Mouse (Mus musculus): ENCODE measurements around the gene Gar1. TPM values are rescaled to one million over a fixed set of nuclear protein-coding genes. Genes with fewer than 3 reads are reported as not detected.

Gar1 gene
- total RNA-seq (2021), result 10 to 100 TPM; 11.2 to 18.3 TPM
- long read RNA-seq, experiment 1, transcript Gar1-201 (7 exons, 1,271 nt), result major isoform, 5 of 11 reads
- long read RNA-seq, experiment 1, partial matches to known transcripts, result 1 of 11 reads
- long read RNA-seq, experiment 1, other reads (novel, unspliced or antisense), result 5 of 11 reads
- long read RNA-seq, experiment 2, transcript Gar1-201 (7 exons, 1,271 nt), result major isoform, 6 of 10 reads
- long read RNA-seq, experiment 2, partial matches to known transcripts, result 2 of 10 reads
- long read RNA-seq, experiment 2, other reads (novel, unspliced or antisense), result 2 of 10 reads

DNA sequence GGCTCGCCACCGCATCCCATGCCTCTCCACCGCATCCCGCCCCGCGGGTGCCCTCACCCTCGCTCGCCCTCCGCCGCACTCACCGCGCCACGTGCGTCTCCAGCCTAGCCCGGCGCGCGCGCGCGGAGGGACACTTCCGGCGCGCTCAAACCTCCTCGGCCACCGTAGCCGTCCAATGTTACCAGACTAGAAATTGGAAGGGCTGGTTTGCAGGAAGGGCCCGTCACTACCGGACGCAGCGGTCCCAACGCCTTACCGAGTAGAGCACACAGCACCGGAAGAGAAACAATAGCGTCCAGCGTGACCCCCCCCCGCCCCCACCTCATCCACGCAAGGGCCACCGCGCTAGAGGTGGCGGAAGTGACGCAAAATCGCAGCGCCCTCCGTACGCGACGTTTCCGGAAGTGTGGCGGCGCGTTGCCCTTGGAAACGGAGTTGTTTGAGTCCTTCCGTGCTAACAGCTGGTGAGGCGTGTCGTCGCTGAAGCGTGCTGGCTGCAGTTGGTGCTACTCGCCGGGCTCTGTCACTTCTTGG, at the start of gene Gar1:
TSS of gene Gar1 (minus strand) at position 362 of the 534 bp plus-strand sequence.
- intact Hi-C loops (cut with DNase I), result loop anchor here (2.0 to 10.0 kb wide), 4 partner anchors 48 to 884 kb away; partner anchors contain the start of genes Casp6, Pla2g12a and Sec24b
- DNase-seq, result peak; percentile 94 to 97

DNA sequence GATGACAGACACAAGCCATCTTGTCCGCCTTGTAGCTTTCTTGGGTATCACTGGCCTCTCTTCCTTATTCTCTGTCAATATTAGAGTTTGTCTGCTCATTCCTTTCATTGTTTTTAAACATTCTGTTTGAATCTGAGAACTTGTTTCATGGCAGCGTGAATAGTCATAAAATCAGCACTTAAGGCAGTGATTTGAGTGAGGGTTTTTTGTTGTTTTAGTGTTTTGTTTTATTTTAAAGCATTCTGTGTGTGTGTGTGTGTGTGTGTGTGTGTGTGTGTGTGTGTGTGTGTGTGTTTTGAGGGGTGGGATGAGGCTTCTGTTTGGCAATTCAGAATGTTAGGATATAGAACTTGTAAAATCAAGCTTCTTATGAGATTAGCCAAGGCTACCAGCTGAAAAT, 48.7 kb upstream of the Gar1 start:
- intact Hi-C loops (cut with DNase I), result loop anchor here (2.0 kb wide), 1 partner anchor 49 kb away; the partner anchor contains the start of gene Gar1
- no peak for DNase-seq

GRCm38 (mm10) chr3:129879131-129879757, 48.0 kb upstream of the Gar1 start:
- intact Hi-C loops (cut with DNase I), result loop anchor here (2.0 kb wide), 1 partner anchor 48 kb away; the partner anchor contains the start of gene Gar1
- peak; percentile 25 to 37 for DNase-seq

DNA sequence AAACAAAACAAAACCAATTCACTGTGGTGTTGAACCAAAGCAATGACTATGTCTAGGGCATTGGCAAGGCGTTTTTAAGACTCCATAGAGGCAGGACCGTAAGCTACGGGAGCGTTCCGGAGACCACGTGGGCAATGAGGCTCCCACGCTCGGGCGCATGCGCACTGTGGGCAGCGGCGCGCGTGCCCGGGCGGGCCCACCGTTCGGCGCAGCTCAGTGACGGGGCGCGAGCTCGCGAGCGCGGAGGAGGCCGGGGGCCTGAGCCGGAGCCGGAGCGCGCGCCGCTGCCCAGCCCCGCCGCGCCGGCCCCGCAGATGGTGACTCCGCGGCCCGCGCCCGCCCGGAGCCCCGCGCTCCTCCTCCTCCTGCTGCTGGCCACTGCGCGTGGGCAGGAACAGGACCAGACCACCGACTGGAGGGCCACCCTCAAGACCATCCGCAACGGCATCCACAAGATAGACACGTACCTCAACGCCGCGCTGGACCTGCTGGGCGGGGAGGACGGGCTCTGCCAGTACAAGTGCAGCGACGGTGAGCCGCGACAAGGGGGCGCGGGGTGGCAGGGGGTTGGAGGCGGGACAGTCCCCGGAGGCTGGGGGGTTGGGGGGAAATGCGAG, 47.3 kb upstream of the Gar1 start, which contains the start of gene Pla2g12a:
TSS of gene Pla2g12a (plus strand) at position 202 of the 617 bp plus-strand sequence.
- peak; percentile 95 to 96 for DNase-seq
- intact Hi-C loops (cut with DNase I), result loop anchor here (2.0 kb wide), 1 partner anchor 48 kb away; the partner anchor contains the start of gene Gar1

GRCm38 (mm10) chr3:129877327-129877726, 46.1 kb upstream of the Gar1 start:
- intact Hi-C loops (cut with DNase I), result no loop called here
- no peak for DNase-seq

GRCm38 (mm10) chr3:129863698-129864097, 32.5 kb upstream of the Gar1 start:
- peak; percentile 36 to 62 for DNase-seq
- intact Hi-C loops (cut with DNase I), result loop anchor here (5.0 kb wide), 1 partner anchor 214 kb away; no protein-coding TSS in a partner anchor

GRCm38 (mm10) chr3:129862592-129862991, 31.4 kb upstream of the Gar1 start:
- intact Hi-C loops (cut with DNase I), result loop anchor here (5.0 kb wide), 1 partner anchor 215 kb away; no protein-coding TSS in a partner anchor
- DNase-seq, result no peak

DNA sequence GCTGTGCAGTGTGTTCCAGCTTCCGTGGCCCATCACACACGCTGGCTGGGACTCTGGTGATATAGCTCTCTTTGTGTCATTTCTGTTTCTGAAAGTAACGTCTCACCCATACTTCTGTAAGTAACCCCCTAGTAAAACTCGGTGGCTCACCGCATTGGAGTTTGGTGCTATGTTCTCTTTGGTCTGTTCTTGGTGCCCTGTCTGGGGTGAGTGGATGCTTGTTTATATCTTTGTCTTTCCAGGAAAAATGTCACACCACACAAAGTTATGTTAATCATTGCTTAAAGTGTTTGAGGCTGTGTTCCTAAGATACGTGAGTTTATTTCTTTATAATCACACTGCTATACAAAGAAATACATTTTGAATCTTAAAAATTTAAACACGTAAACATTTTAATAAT, 15.7 kb upstream of the Gar1 start:
- no peak for DNase-seq
- intact Hi-C loops (cut with DNase I), result no loop called here

DNA sequence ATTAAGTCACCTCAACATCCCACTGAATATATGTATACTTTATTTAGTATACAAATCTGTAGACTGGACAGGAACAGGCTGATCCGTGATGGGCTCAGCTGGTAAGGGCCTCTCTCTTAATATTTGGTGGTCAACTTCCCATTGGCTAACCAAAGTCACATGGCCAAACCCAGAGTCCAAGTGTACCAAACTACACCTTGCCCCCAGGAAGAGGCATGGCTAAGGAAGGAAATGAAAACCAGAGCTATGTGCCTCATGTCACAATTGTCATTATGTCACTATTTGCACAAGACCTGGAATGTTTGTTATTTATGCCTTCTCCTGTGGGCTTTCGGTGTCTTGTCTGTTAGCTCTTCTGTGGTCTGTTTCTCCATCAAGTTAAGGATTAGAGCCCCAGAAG, 14.7 kb upstream of the Gar1 start:
- intact Hi-C loops (cut with DNase I), result no loop called here
- no peak for DNase-seq

- intact Hi-C loops (cut with DNase I), result loop anchor here (10.0 kb wide), 1 partner anchor 877 kb away; no protein-coding TSS in a partner anchor
- DNase-seq, result no peak
Observed at GRCm38 (mm10) chr3:129838017-129838416, 6.8 kb upstream of the Gar1 start.

GRCm38 (mm10) chr3:129836965-129837364, 5.8 kb upstream of the Gar1 start:
- no peak for DNase-seq
- intact Hi-C loops (cut with DNase I), result loop anchor here (10.0 kb wide), 1 partner anchor 878 kb away; no protein-coding TSS in a partner anchor

GRCm38 (mm10) chr3:129836051-129836697, 5.0 kb upstream of the Gar1 start:
- intact Hi-C loops (cut with DNase I), result loop anchor here (10.0 kb wide), 1 partner anchor 879 kb away; no protein-coding TSS in a partner anchor

DNA sequence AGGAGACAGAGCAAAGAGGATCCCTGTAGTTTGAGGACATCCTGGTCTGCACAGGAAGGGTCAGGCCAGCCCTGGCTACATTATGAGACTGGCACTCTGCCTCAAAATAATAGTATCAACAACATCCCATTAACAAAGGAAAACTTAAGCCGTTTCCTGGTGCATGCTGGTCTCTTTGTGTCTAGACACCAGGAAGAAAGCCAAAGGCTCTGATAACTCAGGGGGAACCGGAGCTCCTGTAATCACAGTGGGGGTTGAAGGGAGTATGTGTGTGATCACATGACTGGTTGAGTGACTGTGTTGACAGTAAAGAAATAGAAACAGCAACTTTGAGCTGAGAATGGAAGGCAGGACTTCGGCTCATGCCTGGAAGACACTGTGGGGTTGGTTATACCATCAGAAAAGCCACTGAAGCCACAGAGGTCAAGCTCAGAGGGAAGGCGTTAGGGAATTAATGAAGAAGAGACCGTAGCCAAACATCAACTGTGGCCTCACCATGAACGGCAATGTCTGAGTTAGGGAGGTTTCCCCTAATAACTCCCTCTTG, 4.3 kb upstream of the Gar1 start, which contains the start of gene Cfi:
TSS of gene Cfi (plus strand) at position 497 of the 547 bp plus-strand sequence.
- DNase-seq, result no peak

More at GRCm38 (mm10) chr3:129836051-129836697, 5.0 kb upstream of the Gar1 start:
- no peak for DNase-seq

DNA sequence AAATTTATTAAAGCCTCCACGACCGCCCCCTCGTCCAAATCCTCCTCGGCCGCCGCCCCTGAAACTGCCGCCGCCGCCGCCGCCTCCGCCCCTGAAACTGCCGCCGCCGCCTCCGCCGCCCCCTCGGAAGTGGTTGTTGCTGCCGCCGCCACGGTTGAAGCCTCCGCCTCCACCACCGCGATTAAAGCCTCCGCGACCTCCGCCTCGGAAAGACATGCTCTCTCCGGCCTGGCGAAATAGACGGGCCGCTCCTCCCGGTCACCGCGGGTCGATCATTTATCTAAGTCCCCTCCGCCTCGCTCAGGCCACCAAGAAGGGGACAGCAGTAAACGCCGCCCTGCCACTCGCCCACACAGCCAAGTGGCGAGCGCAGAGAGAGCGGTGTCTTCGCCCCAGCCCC, 570 bp downstream of the Gar1 start:
- intact Hi-C loops (cut with DNase I), result loop anchor here (2.0 to 10.0 kb wide), 4 partner anchors 48 to 884 kb away; partner anchors contain the start of genes Casp6, Pla2g12a and Sec24b
- peak in 1 of 2 experiments; percentile 39 for DNase-seq

More for the DNA sequence above, 4.3 kb upstream of the Gar1 start, which contains the start of gene Cfi:
- intact Hi-C loops (cut with DNase I), result loop anchor here (10.0 kb wide), 1 partner anchor 879 kb away; no protein-coding TSS in a partner anchor

DNA sequence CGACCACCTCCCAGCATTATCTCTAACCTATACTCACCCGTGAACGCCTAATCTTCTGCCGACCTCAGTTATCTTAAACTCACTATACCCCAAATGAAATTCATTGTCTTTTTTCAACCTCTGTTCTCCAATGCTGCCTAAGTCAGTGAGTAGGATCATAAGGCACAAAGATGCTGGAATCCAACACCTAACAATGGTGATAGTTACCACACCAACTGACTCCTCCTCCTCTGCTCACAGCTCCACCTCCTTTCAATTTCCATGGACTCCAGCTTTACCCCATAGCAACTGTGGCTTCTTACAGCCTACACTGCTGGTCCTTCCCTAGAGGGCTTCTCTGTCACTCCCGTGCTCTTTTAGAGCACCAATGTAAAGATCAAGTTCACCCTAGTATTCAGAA, 3.5 kb downstream of the Gar1 start:
- intact Hi-C loops (cut with DNase I), result loop anchor here (5.0 kb wide), 1 partner anchor 250 kb away; no protein-coding TSS in a partner anchor
- no peak for DNase-seq

DNA sequence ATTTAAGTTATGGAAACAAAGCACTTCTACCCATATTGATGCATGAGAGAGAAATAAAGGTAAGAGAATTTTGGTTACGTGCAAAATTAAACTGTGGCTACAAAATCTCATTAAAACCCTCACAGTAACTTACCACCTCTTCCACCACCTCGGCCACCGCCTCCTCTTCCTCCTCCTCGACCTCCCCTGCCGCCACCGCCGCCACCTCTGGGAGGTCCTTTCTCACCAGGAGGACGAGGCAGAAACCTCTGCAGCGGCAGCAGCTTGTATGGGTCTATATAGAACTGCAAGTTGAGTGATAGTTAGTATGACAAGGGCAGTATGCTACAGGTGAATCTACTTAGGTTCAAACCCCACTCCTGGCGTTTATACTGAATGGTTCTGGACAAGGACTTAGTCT, 4.5 kb downstream of the Gar1 start:
- intact Hi-C loops (cut with DNase I), result loop anchor here (5.0 kb wide), 1 partner anchor 251 kb away; no protein-coding TSS in a partner anchor
- DNase-seq, result no peak

GRCm38 (mm10) chr3:129824891-129825290, 6.3 kb downstream of the Gar1 start:
- intact Hi-C loops (cut with DNase I), result loop anchor here (5.0 kb wide), 1 partner anchor 252 kb away; no protein-coding TSS in a partner anchor
- no peak for DNase-seq

DNA sequence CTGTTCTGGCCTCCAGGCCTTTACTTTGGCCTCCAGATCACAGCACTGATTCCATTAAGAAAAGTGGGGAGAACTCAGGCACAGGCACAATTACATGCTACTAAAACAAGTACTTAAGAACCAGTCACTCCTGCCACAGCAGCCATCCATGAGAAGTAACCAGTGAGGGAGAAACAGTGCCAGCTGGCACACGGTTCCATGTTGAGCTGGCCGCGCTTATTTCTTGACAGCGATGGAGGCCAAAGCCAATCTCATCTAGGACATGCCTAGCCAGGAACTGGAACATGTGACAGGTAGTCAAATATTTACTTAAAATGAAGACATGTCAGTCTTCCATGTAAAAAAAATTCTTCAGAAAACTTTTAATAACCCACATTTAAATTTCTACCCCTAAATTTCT, 7.0 kb downstream of the Gar1 start:
- DNase-seq, result peak; percentile 13 to 21
- intact Hi-C loops (cut with DNase I), result no loop called here

GRCm38 (mm10) chr3:129823293-129823692, 7.9 kb downstream of the Gar1 start:
- no peak for DNase-seq
- intact Hi-C loops (cut with DNase I), result no loop called here
